Comparison of ENCODE assay signal across 8 mouse cellular contexts in genomic region chr4:63493351-63494121, GRCm38 (mm10). TPM values are rescaled to one million over a fixed set of nuclear protein-coding genes. Genes with fewer than 3 reads are reported as not detected.
A peak's percentile ranks its signal among the peaks of the same experiment; 100 is the strongest.
DNase-seq lines count a peak whose midpoint lies in the region; ATAC-seq and TF ChIP-seq lines count a peak whose summit lies in the region.

No protein-coding gene starts in this region.

- peak; percentile 39 for DNase-seq in layer of hippocampus, adult 9-11 months
- DNase-seq in layer of hippocampus, postnatal 10 days (ENCODE audit: low spot score in 2 of 2), result no peak
- peak; percentile 30 for DNase-seq in hindbrain, embryonic 10.5 days (ENCODE audit: low spot score)
- no peak for DNase-seq in gastrocnemius, adult 2 months
- DNase-seq in urinary bladder, postnatal 36 days (ENCODE audit: low spot score in 2 of 2), result no peak
- DNase-seq in ovary, postnatal 14 days (ENCODE audit: low spot score), result no peak

- H3K27ac ChIP-seq in cortical plate, adult 2 months (ENCODE audit: insufficient read depth, low read length), result no peak overlapping the region
- no peak overlapping the region for H3K27ac ChIP-seq in hindbrain, embryonic 10.5 days
- no peak overlapping the region for H3K27ac ChIP-seq in midbrain, embryonic 16.5 days (ENCODE audit: low read length)
- no peak overlapping the region for H3K27ac ChIP-seq in gastrocnemius, adult 2 months

- peaks cover 1% of the 10 kb centered on the region; the same call in 1 of the 2 replicates for H3K4me1 ChIP-seq in cortical plate, adult 2 months (ENCODE audit: control insufficient read depth, insufficient read depth, low read length)
- H3K4me1 ChIP-seq in hindbrain, embryonic 10.5 days (replicated peaks), result peaks cover 67% of the 10 kb centered on the region
- peaks cover 22% of the 10 kb centered on the region for H3K4me1 ChIP-seq in midbrain, embryonic 16.5 days (ENCODE audit: control insufficient read depth, insufficient read depth, low read length)

- no peak for TF ChIP-seq POLR2A in cortical plate, adult 2 months (IDR thresholded peaks at IDR 0.05; ENCODE audit: extremely low read depth, insufficient read depth, low read length)

- H3K9me3 ChIP-seq in hindbrain, embryonic 10.5 days, result no peaks in the 10 kb centered on the region
- H3K9me3 ChIP-seq in midbrain, embryonic 16.5 days (replicated peaks; ENCODE audit: control insufficient read depth, low read length, poor library complexity, severe bottlenecking), result no peaks in the 10 kb centered on the region

- intact Hi-C loops in gastrocnemius, adult 2 months (cut with DNase I), result no loop called here

- 54% methylated on average over 9 of the region's 9 CpGs for WGBS in hindbrain, embryonic 10.5 days
- WGBS in midbrain, embryonic 16.5 days, result 33% methylated on average over 9 of the region's 9 CpGs

- peak overlapping the region; percentile 91 for H3K4me2 ChIP-seq in midbrain, embryonic 16.5 days (ENCODE audit: low read length)

- H3K4me3 ChIP-seq in cortical plate, adult 2 months (ENCODE audit: insufficient read depth, low read length), result peak overlapping the region; percentile 17; the same call in 1 of the 2 replicates
- peak overlapping the region; percentile 76 for H3K4me3 ChIP-seq in hindbrain, embryonic 10.5 days
- peak overlapping the region; percentile 10 for H3K4me3 ChIP-seq in midbrain, embryonic 16.5 days (ENCODE audit: low read depth, low read length)
- H3K4me3 ChIP-seq in gastrocnemius, adult 2 months, result no peak overlapping the region

- peaks cover 8% of the 10 kb centered on the region; the same call in 1 of the 2 replicates for H3K36me3 ChIP-seq in hindbrain, embryonic 10.5 days
- no peaks in the 10 kb centered on the region for H3K36me3 ChIP-seq in midbrain, embryonic 16.5 days (ENCODE audit: control insufficient read depth, insufficient read depth, low read length)

- TF ChIP-seq CTCF in cortical plate, adult 2 months (IDR thresholded peaks at IDR 0.05; ENCODE audit: extremely low read depth, insufficient read depth, low read length), result no peak
- no peak for TF ChIP-seq CTCF in gastrocnemius, adult 2 months (IDR thresholded peaks at IDR 0.05)

- no peak overlapping the region for H3K9ac ChIP-seq in midbrain, embryonic 16.5 days (ENCODE audit: low read depth, low read length)

- ATAC-seq in midbrain, embryonic 16.5 days, result no peak

- peaks cover 28% of the 10 kb centered on the region for H3K27me3 ChIP-seq in hindbrain, embryonic 10.5 days (ENCODE audit: insufficient read depth, poor library complexity, severe bottlenecking)
- H3K27me3 ChIP-seq in midbrain, embryonic 16.5 days (ENCODE audit: control insufficient read depth, insufficient read depth, low read depth, low read length), result no peaks in the 10 kb centered on the region; the same call in 1 of the 2 replicates

RNA-seq across cellular contexts. Expression of gene Whrn, which starts 2.3 kb away (rescaled TPM):
- total RNA-seq in layer of hippocampus, postnatal 10 days (2021), result 10 to 100 TPM; 23.8 to 29.4 TPM
- 56.2 and 57.5 TPM in 2 replicates for polyA plus RNA-seq in cortical plate, adult 2 months (2012; rRNA removed)
- polyA plus RNA-seq in hindbrain, embryonic 10.5 days (2016; fragmentation: Nextera tagmentation; extraction: Ambion mirVana), result 6.6 and 6.9 TPM in 2 replicates
- 4.5 and 4.9 TPM in 2 replicates for polyA plus RNA-seq in midbrain, embryonic 16.5 days (2015; fragmentation: Nextera tagmentation; extraction: Ambion mirVana)
- total RNA-seq in gastrocnemius, adult 2 months (2021), result 1 to 10 TPM; 1.6 to 2.2 TPM

RNA-seq across cellular contexts. Expression of gene Atp6v1g1, which starts 51.0 kb away (rescaled TPM):
- 100 to 1,000 TPM; 131 to 135 TPM for total RNA-seq in layer of hippocampus, postnatal 10 days (2021)
- 123 and 124 TPM in 2 replicates for polyA plus RNA-seq in cortical plate, adult 2 months (2012; rRNA removed)
- 310 and 365 TPM in 2 replicates for polyA plus RNA-seq in hindbrain, embryonic 10.5 days (2016; fragmentation: Nextera tagmentation; extraction: Ambion mirVana)
- polyA plus RNA-seq in midbrain, embryonic 16.5 days (2015; fragmentation: Nextera tagmentation; extraction: Ambion mirVana), result 414 and 443 TPM in 2 replicates
- 100 to 1,000 TPM; 212 to 239 TPM for total RNA-seq in gastrocnemius, adult 2 months (2021)

Comparison
In these comparisons a context has a peak if more than half of its experiments do, and no peak if none do; other contexts are left out.
1. DNase-seq: peak in layer of hippocampus, adult 9-11 months (single experiment) and hindbrain, embryonic 10.5 days (single experiment); none in layer of hippocampus, postnatal 10 days (0 of 2), gastrocnemius, adult 2 months (single experiment), urinary bladder, postnatal 36 days (0 of 2) and ovary, postnatal 14 days (single experiment).